Mouse (Mus musculus) ES-E14 (cell line): ENCODE data around the gene Uggt2.

Experiments used
- CHD2 ChIP-seq: IDR thresholded peaks from 2 replicates; pipeline ENCODE4 v1.6.1; 2014; ENCODE audit warnings: mild to moderate bottlenecking, low read depth, low read length, inconsistent platforms
- HCFC1 ChIP-seq: IDR thresholded peaks from 2 replicates; pipeline ENCODE4 v1.6.1; 2012; ENCODE audit warnings: low read length, inconsistent platforms, borderline replicate concordance; ENCODE audit not compliant: insufficient read depth
- MAFK ChIP-seq: IDR thresholded peaks from 2 replicates; pipeline ENCODE4 v1.6.1; 2014; ENCODE audit warnings: mild to moderate bottlenecking, low read depth, low read length, inconsistent platforms; ENCODE audit not compliant: insufficient read depth
- ZC3H11A ChIP-seq: IDR thresholded peaks from 2 replicates; pipeline ENCODE4 v1.6.1; 2012; ENCODE audit warnings: low read depth, mild to moderate bottlenecking, inconsistent platforms, low read length, borderline replicate concordance
- ZNF384 ChIP-seq: IDR thresholded peaks from 2 replicates; pipeline ENCODE4 v1.6.1; 2012; ENCODE audit warnings: low read depth, low read length, inconsistent platforms

DNA sequence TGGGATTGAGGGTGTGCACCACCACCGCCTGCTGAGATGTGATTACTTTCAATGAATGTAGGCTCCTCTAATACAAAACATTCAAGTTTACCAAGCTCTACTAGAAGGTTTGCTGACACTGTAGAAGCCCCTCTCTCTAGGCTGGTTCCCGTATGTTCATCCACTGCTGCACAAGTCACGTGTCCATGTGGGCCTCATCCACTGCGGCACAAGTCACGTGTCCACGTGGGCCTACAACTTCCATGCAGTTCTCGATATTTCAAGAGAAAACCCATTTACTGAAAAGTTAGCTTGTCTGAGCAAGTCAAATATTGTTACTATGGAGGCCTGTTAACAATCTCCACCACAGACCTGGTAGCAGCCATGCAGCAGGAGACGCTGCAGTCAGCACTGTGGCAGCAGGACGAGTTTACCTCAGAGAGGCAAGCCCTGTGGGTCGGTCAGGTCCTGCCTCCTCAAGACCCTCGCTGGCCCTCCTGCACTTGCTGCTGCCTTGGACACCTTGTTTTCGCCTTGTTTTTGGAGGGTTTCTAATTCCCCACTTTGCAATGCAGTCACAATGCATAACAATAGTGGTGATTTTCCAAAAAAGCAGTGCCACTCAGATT is 62.0 kb downstream of the Uggt2 start:
- TF ChIP-seq HCFC1 = no peak
- no peak for TF ChIP-seq CHD2
- no peak for TF ChIP-seq MAFK
- no peak for TF ChIP-seq ZC3H11A
- no peak for TF ChIP-seq ZNF384
